Mouse (Mus musculus) fat pad, adult 2 months (tissue): Measurements from ENCODE around the gene Itga5.
"Not testable (repeated sequence)": the region's sequence is repeated elsewhere in the genome, so short reads cannot be mapped to it uniquely, and the experiment has no call there.

Experiments used
- DNase-seq: peaks from one replicate; pipeline ENCODE4 v3.0.0-alpha.2; 2011; ENCODE audit warnings: low read depth, low spot score; ENCODE audit errors: extremely low read depth

Itga5 gene

DNA sequence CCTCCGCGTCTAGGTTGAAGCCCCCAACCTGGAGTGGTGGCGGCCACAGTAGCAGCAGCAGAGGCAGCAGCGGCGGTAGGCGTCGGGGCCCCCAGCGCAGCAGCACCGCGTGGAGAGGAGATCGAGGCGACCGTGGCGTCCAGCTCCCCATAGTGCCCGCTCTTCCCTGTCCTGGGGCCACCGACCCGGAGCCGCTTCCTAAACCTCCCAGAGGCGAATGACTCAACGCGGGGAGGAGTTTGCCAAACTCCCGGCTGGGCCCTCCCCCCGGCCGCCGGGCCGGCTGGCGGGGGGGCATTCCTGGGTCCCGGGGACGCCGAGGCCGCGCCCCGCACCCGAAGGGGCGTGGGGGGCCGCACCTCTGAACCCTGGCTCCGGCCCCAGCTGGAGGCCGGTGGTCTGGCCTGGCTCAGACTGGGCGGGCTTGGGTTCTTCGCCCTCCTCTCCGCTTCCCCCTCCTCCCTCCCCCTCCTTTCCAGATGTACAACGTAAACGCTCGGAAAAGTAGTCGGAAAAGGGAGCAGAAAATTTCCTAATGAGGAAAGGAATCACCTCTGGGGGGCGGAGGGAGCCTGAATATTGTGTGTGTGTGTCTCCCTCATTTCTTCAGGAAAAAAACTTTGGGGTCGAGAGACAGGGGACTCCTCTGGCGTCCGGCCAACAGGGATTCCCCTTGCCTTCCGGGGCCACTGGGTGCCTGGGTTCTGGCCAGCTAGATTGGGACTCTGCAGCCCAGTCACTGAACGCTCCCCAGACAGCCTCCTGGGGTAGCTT, at the start of gene Itga5:
Gene Itga5, minus strand, starts transcription at position 388 of the 774 bp plus-strand sequence.
- DNase-seq = no peak

GRCm38 (mm10) chr15:103405586-103405985, 39.0 kb upstream of the Itga5 start:
- DNase-seq = not testable (repeated sequence)

DNA sequence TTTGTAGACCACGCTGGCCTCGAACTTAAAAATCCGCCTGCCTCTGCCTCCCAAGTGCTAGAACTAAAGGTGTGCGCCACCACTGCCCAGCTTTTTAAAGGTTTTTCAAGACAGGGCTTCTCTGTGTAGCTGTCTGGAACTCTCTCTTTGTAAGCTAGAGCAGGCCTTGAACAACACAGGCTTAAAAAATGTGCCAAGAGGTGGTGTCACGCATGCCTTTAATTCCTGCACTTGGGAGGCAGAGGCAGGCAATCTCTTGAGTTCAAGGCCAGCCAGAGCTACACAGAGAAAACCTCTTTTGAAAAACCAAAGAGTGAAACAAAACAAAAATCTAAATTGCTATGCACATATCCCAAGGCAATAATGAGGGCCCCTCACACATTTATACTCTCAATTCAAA, 34.8 kb upstream of the Itga5 start:
- no peak for DNase-seq

- DNase-seq = no peak
These were observed 27.0 kb upstream of the Itga5 start for GRCm38 (mm10) chr15:103393577-103393976.

- no peak for DNase-seq
These were observed 22.1 kb upstream of the Itga5 start for GRCm38 (mm10) chr15:103388556-103389145.

- DNase-seq = no peak
These were observed 17.4 kb upstream of the Itga5 start for GRCm38 (mm10) chr15:103383771-103384488.

DNA sequence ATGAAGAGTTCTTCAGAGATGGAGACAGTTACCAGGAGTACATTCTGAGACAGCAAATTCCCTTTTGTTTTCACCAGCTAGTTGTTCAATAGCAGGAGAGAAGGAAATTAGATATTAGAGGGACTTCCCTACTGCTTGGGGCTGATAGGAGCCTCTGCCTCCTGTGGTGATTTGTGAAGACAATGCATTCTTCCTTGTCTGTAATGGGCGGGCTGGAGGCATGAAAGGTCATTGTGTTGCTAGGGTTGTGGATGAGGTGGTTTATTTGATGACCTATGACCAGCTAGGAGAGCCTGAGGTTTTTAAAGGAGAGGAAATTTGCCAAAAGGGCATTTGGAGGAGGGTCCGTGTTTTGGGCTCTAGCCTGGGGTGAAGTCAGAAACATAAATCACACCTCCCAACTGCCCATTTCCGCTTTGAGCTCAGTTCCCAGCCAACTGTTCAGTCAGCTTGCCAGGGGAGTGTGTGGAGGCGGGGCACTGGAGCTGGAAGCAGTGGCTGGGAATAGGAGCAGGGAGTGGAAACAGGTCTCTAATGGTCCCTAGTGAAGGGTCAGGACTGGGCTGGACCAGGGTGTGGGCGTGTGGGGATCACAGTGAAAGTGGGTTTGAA, 16.3 kb upstream of the Itga5 start:
- no peak for DNase-seq

DNA sequence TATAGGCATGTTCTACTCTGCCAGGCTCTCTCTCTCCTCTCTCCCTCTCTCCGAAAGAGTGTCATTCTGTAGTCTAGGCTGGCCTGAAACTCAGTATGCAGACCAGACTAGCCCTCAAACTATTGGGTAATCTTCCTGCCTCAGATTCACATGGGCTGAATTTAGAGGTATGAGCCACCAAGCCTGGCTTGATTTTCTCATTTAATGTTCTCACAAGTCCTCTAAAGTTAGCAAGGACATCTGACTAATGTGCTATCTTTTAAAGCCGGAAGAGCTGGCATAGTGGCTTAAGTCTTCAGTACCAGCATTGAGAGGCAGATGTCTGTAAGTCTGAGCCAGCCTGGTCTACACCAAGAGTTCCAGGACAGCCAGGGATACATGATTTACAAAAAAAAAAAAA, 15.5 kb upstream of the Itga5 start:
- no peak for DNase-seq

GRCm38 (mm10) chr15:103378665-103379356, 12.2 kb upstream of the Itga5 start:
- no peak for DNase-seq

DNA sequence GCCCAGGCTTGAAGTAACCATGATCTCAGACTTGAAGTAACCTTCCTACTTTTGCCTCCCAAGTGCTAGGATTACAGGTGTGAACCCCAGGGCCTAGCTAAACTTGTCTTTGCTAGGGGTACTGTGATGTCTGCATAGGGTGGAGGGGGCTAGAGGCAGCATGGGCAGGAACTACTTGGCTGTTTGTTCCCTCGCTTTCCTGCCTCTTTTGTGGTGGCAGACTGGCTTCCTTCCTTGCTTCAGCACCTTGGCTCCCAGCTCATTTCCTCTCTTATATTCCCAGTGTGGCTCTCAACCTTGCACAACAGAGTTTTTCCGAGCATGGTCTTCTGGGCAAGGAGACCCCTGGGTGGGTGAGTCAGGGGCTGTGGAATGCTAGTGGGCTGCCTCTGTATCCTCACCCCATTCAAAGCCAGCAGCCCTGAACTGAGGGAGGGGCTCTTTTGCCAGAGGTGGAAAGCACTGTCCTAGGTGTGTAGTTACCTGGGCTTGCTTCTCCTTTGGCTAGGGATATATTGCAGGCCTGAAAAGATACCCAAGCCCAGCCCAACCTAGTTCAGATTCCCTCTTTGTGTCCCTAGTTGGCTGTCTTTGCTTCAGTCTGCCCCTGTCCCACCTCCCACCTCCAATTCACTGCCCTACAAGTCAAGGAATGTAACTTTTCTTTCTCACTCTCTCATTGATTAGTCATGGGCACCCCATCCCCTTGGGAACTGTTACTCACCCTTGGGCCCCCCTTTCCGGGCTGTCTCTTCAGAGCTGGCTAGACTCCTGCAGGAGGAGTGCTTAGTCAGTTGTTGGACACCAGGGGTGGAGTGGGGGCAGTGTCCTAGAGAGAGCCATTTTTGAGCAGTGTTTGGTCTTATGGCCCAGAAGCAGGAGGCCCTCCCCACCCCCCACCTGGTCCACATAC, 11.4 kb upstream of the Itga5 start:
- no peak for DNase-seq

DNA sequence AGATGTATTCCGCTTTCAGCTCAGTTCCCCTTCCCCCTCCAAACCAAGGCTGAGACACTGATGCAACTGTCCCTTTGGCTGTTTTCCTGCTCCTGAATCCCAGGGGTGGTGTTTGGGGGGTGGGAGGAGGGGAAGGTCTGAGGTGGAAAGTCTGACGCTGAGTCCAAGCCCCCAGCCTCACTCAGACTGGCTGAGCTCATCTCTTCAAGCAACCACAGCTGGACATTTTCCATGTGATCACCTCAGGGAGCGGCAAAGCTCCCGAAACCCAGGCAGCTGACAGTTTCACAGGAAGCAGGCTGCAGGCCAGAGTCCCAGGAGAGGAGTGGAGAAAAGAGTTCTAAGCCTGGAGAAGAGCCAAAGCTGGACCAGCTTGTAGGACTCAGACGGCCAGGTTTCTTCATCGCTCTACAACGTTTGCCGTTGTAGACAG, 10.3 kb upstream of the Itga5 start:
- no peak for DNase-seq

DNA sequence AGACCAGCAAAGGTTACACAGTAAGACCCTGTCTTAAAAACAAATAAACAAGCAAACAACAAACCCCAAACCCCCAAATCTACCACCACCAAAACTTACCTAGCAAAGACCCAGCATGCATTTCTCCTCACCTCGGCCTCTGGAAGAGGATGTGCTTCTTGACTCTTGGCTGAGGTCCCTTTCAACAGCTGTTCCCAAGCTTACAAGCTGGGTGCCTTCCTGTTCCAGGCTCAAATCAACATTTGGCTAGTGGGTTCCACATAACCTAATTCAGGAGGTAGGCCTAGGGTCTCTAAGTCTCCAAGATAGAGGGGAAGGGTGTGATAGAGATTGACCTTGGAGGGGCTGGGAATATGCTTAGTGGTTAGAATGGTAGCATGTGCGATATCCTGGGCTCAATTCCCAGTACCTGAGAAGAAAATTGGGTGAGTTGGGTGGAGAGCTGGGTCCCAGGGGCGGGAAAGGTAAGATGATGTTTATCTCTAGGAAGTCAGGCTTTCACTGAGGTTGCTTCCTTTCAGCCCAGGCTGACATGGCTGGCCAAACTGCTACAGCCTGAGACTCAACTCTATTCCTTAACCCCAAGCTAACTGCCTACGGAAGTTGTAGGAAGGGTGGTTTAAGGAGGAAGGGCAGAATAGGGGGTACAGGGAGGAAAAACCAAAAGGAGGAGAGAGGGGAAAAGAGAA, 8.7 kb upstream of the Itga5 start:
- no peak for DNase-seq

GRCm38 (mm10) chr15:103372461-103372860, 5.9 kb upstream of the Itga5 start:
- no peak for DNase-seq

DNA sequence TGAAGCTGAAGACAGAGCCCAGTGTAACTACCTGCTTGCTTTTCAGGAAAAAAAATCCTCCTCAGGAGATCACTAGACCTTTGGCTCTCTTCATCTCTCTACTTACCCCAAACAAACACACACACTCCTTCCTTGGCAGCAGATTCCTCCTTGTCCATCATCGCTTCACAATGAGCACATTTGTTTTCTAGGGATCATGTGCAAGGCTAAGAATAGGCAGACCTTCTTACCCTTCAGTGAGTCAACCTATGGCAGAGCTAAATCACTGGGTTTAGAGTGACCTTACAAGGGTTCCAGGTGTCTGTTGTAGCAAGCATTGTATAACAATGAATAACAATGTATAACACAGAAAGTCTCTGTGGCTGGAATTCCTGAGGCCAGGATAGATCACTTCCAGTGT, 5.2 kb upstream of the Itga5 start:
- DNase-seq = no peak

GRCm38 (mm10) chr15:103371208-103371607, 4.6 kb upstream of the Itga5 start:
- no peak for DNase-seq

- DNase-seq = no peak
These were observed 3.9 kb upstream of the Itga5 start for GRCm38 (mm10) chr15:103370462-103370861.

DNA sequence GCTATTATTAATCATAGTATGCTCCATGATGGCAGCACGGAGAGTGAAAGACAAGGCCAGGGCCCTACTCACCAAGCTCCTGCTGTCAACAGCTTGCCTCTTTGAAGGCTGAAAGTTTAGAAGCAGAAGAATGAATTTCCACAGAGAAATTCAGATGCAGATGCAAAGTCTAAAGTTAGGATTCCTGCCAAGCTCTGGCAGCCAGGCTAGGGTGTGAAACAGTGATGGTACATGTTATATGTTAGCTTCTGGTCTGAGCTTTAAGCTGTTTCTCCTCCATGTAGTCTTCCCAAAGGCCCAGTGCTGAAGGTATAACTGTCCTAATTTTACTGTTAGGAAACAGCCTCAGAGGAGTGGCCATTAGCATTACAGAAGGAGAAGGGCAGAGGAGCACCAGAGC, 2.6 kb upstream of the Itga5 start:
- no peak for DNase-seq

DNA sequence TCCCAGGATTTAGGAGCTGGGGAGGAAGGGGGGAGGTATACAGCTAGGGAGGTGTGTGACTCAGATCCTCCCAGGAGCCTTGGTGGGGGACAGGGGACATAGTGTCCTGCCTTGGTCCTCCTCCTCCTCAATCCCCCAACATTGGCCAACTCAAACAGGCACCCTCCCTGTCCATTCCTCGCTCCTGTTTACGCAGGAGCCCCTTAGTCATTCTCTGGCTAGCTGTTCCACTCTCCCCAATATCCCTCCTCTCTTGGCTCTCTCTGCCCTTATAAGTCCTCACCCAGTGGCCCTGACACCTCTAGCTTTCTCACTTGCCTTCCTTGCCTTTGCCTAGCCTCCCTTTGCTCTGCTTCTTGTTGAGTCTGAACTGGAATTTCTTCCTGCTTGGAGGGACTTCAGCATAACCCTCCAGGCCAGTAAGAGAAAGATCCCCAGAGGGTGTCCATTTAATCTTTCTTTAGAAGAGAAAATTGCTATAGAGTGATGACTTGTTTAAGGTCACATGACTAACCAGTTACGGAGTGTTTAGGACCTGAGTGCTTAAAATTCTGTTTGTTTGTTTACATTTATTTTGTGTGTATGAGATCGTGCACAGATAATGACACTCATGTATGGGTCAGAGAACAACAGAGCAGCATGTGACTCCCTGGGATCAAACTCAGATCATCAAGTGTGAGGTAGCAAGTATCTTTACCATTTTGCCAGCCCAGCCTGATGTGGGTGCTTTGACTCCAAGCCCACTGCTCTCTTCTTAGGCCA, 1.8 kb upstream of the Itga5 start:
- no peak for DNase-seq
